ENCODE assay signal across 8 mouse cellular contexts in genomic region chr13:55714501-55715166, GRCm38 (mm10). TPM values are rescaled to one million over a fixed set of nuclear protein-coding genes. Genes with fewer than 3 reads are reported as not detected.
DNase-seq lines count a peak whose midpoint lies in the region; ATAC-seq lines count a peak whose summit lies in the region.

Gene Txndc15 (plus strand): TSS chr13:55714650.

- H3K4me3 ChIP-seq in embryonic facial prominence, embryonic 10.5 days = peak within 1 kb of the TSS; percentile 93
- peak within 1 kb of the TSS; percentile 76 for H3K4me3 ChIP-seq in intestine, embryonic 16.5 days (ENCODE audit: low read length)

- peak within 1 kb of the TSS; percentile 96 for H3K27ac ChIP-seq in embryonic facial prominence, embryonic 10.5 days (replicated peaks)
- peak within 1 kb of the TSS; percentile 77 for H3K27ac ChIP-seq in intestine, embryonic 16.5 days (ENCODE audit: low read length)

- no peaks in the 10 kb centered on the region for H3K9me3 ChIP-seq in embryonic facial prominence, embryonic 10.5 days
- no peaks in the 10 kb centered on the region for H3K9me3 ChIP-seq in intestine, embryonic 16.5 days (ENCODE audit: control insufficient read depth, low read length)

- ATAC-seq in intestine, embryonic 16.5 days = peak; percentile 96

- peaks cover 10% of the 10 kb centered on the region for H3K4me1 ChIP-seq in embryonic facial prominence, embryonic 10.5 days
- no peaks in the 10 kb centered on the region for H3K4me1 ChIP-seq in intestine, embryonic 16.5 days (ENCODE audit: control insufficient read depth, insufficient read depth, low read length)

- DNase-seq in adrenal gland, postnatal 10 days = peak; percentile 95
- DNase-seq in embryonic facial prominence, embryonic 10.5 days (ENCODE audit: low spot score) = peak; percentile 91
- no peak for DNase-seq in gonadal fat pad, adult 2 months (ENCODE audit: low read depth)
- peak; percentile 88 to 89 for DNase-seq in left cerebral cortex, postnatal 25 days (ENCODE audit: low spot score in 2 of 2)
- peak; percentile 86 for DNase-seq in mesoderm, embryonic 11.5 days (ENCODE audit: low read depth, low spot score)
- peak; percentile 87 for DNase-seq in right cerebral cortex, postnatal 25 days
- peak; percentile 84 to 88 for DNase-seq in urinary bladder, postnatal 4 days (ENCODE audit: low spot score in 2 of 2)

- H3K36me3 ChIP-seq in embryonic facial prominence, embryonic 10.5 days (replicated peaks) = peaks cover 26% of the 10 kb centered on the region
- H3K36me3 ChIP-seq in intestine, embryonic 16.5 days (ENCODE audit: control insufficient read depth, insufficient read depth, low read length) = no peaks in the 10 kb centered on the region

- under 1% methylated on average over 63 of the region's 63 CpGs for whole genome bisulfite sequencing in embryonic facial prominence, embryonic 10.5 days
- under 1% methylated on average over 63 of the region's 63 CpGs for WGBS in intestine, embryonic 16.5 days

- H3K9ac ChIP-seq in intestine, embryonic 16.5 days (ENCODE audit: low read depth, low read length) = peak within 1 kb of the TSS; percentile 92

- H3K4me2 ChIP-seq in intestine, embryonic 16.5 days (ENCODE audit: low read depth, low read length) = peak within 1 kb of the TSS; percentile 74

- H3K27me3 ChIP-seq in embryonic facial prominence, embryonic 10.5 days (replicated peaks; ENCODE audit: low read depth, poor library complexity, severe bottlenecking) = no peaks in the 10 kb centered on the region
- no peaks in the 10 kb centered on the region for H3K27me3 ChIP-seq in intestine, embryonic 16.5 days (replicated peaks; ENCODE audit: control insufficient read depth, insufficient read depth, low read length)

- intact Hi-C loops in left cerebral cortex, postnatal 25 days (cut with DNase I) = loop anchor here (1.0 kb wide), 1 partner anchor 21 kb away; the partner anchor contains the start of gene B230219D22Rik

RNA-seq across cellular contexts. Expression of gene Txndc15, which starts in this region (rescaled TPM):
- 10 to 100 TPM; 53.2 to 55.6 TPM for total RNA-seq in adrenal gland, postnatal 10 days (2021)
- 65.1 and 68.0 TPM in 2 replicates for polyA plus RNA-seq in embryonic facial prominence, embryonic 10.5 days (2016; fragmentation: Nextera tagmentation; extraction: Ambion mirVana)
- polyA plus RNA-seq in gonadal fat pad, adult 2 months (2012; rRNA removed) = 57.4 and 58.7 TPM in 2 replicates
- polyA plus RNA-seq in intestine, embryonic 16.5 days (2015; fragmentation: Nextera tagmentation; extraction: Ambion mirVana) = 67.7 and 71.3 TPM in 2 replicates
- 10 to 100 TPM; 65.7 to 77.2 TPM for total RNA-seq in left cerebral cortex, postnatal 25 days (2021)
